Mouse (Mus musculus): Measurements from ENCODE around the gene Ccdc153. TPM values are rescaled to one million over a fixed set of nuclear protein-coding genes. Genes with fewer than 3 reads are reported as not detected.
A peak's percentile ranks its signal among the peaks of the same experiment; 100 is the strongest.

Gene Ccdc153
- polyA plus RNA-seq, 1 experiment = 0.15 TPM

DNA sequence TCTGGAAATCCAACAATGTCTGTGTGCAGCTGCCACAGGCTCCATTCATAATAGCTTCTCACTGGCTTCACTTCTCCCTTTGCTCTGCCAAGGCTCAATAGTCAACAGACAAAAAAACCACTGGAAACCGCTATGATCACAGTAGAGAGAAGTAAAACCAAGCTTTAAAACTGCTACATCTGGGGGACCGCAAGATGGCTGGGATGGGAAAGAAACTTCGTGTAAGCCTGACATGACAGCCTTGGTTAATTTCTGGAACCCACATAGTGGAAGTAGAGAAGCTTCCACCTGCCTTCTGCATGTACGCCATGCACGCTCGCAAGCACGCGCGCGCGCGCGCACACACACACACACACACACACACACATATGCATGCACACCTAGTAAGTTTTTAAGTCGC lies 26.9 kb upstream of the Ccdc153 start:
- TF ChIP-seq POLR2A (IDR thresholded peaks at IDR 0.05; ENCODE audit: borderline replicate concordance, extremely low read depth, insufficient read depth, insufficient read length, poor library complexity, severe bottlenecking) (no peak), CTCF (IDR thresholded peaks at IDR 0.05; ENCODE audit: borderline replicate concordance, extremely low read depth, insufficient read depth, insufficient read length) (no peak)

DNA sequence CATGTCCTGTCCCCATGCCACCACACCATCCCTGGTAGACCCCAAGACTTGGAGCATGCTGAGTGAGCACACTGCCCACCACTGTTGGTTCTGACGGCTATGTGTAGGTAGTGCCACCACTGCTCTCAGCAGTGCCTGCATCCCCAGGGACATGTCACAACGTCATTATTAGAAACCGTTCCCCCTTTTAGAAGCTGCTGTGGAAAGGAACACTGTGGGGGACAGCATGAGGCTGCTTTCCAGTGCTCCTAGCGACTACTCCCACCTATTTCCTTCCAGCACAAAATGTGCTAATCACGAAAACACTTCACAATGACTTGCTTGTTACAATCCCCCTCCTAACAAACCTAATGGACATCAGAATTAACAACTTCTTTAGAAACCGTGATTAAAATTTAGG lies 14.5 kb upstream of the Ccdc153 start:
- TF ChIP-seq POLR2A (IDR thresholded peaks at IDR 0.05; ENCODE audit: borderline replicate concordance, extremely low read depth, insufficient read depth, insufficient read length, poor library complexity, severe bottlenecking) (no peak), CTCF (IDR thresholded peaks at IDR 0.05; ENCODE audit: borderline replicate concordance, extremely low read depth, insufficient read depth, insufficient read length) (no peak)
- DNase-seq (ENCODE audit: low read depth) = no peak

More for the DNA sequence above, 26.9 kb upstream of the Ccdc153 start:
- DNase-seq (ENCODE audit: low read depth) = peak; percentile 19

DNA sequence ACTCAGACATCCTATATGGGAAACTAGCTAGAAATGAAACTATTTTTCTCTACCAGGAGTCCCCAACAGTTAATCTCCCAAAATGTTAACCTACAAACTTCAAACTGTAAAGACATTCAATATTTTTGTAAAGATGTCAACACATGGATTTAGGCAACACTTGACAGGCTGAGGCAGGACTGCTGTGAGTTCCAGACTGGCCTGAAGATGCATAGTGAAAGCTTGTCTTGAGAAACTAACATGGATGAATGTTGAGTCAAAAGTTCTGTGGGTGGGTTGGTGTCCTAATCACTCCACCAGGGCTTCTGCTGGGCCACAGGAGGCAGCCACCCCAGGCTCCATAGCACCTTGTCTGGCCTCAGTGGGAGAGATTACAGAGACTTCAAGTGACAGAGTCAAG lies 8.9 kb upstream of the Ccdc153 start:
- no peak for DNase-seq (ENCODE audit: low read depth)

DNA sequence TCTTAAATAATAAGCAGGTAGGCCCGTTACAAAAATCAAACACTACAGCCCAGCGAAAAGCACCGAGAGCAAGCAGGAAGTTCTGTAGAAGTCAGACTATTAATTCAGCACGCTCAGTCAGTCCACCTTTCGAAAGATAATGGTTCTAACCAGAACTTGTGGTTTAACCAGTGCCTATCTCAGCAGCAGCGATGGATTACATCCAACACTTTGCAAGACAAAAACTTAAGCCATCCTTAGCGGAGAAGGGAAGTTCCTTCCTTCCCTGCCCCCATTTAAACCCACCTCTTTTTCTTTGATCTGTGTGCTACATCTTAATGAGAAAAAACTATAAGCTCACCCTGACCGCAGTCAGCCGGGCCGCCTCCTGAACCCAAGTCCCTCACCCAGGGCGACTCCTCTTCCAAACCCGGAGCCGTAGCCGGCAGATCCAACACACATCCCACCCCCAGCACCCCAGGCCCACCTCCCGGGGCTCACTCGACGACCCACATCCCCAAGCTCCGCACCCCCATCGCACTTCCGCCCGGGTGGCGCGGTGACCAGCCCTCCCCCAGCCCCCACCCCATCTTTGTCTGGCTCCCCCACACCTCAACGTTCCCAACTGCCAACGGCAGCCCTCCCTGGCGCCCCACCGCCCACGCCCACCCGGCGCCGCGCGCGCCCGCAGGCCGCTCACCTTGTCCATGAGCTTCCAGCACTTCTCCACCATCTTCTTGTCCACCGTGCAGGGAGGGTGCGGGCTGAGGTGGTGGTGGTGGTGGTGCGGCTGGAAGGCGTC lies 7.3 kb upstream of the Ccdc153 start:
- DNase-seq (ENCODE audit: low read depth) = peak; percentile 62
- TF ChIP-seq POLR2A (IDR thresholded peaks at IDR 0.05; ENCODE audit: borderline replicate concordance, extremely low read depth, insufficient read depth, insufficient read length, poor library complexity, severe bottlenecking) = no peak
- no peak for TF ChIP-seq CTCF (IDR thresholded peaks at IDR 0.05; ENCODE audit: borderline replicate concordance, extremely low read depth, insufficient read depth, insufficient read length)

More for the DNA sequence above, 8.9 kb upstream of the Ccdc153 start:
- TF ChIP-seq CTCF (IDR thresholded peaks at IDR 0.05; ENCODE audit: borderline replicate concordance, extremely low read depth, insufficient read depth, insufficient read length) (no peak), POLR2A (IDR thresholded peaks at IDR 0.05; ENCODE audit: borderline replicate concordance, extremely low read depth, insufficient read depth, insufficient read length, poor library complexity, severe bottlenecking) (no peak)

DNA sequence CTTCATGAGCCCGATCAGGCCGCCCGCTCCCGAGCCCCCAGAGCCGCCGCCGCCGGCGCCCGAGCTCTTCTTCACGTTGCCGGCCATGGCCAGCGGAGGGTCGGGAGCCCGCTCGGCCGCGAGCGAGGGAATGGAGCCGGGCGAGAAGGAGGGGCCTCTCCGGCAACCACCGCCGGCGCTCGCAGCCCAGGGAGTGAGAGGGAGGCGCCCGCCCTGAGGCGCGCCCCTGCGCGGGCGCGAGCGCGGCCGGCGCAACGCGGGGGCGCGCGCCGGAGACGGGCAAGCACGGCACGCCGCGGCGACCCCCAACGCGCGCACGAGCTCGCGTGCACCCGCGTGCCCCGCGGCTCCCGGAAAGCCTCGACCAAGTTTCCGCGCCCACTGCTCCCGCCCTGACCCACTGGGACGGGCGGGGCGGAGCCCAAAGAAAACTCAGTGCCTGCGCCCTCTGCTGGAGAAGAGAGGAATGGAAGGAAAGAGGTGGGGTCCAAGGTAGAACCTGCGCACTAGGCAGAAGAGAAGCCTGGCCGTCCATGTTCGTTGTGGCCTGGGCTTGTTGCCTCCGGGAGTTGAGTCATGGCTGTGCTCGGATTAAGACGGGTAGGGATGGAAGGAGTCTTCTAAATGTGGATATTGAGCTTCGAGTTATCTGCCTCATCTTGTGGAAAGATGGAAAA lies 6.5 kb upstream of the Ccdc153 start, which contains the start of gene Cbl:
Cbl (minus strand) TSS at position 248 of the 677 bp plus-strand sequence.
- TF ChIP-seq CTCF (IDR thresholded peaks at IDR 0.05; ENCODE audit: borderline replicate concordance, extremely low read depth, insufficient read depth, insufficient read length) = peak; percentile 94
- peak; percentile 86 for TF ChIP-seq POLR2A (IDR thresholded peaks at IDR 0.05; ENCODE audit: borderline replicate concordance, extremely low read depth, insufficient read depth, insufficient read length, poor library complexity, severe bottlenecking)
- peak; percentile 99 for DNase-seq (ENCODE audit: low read depth)

DNA sequence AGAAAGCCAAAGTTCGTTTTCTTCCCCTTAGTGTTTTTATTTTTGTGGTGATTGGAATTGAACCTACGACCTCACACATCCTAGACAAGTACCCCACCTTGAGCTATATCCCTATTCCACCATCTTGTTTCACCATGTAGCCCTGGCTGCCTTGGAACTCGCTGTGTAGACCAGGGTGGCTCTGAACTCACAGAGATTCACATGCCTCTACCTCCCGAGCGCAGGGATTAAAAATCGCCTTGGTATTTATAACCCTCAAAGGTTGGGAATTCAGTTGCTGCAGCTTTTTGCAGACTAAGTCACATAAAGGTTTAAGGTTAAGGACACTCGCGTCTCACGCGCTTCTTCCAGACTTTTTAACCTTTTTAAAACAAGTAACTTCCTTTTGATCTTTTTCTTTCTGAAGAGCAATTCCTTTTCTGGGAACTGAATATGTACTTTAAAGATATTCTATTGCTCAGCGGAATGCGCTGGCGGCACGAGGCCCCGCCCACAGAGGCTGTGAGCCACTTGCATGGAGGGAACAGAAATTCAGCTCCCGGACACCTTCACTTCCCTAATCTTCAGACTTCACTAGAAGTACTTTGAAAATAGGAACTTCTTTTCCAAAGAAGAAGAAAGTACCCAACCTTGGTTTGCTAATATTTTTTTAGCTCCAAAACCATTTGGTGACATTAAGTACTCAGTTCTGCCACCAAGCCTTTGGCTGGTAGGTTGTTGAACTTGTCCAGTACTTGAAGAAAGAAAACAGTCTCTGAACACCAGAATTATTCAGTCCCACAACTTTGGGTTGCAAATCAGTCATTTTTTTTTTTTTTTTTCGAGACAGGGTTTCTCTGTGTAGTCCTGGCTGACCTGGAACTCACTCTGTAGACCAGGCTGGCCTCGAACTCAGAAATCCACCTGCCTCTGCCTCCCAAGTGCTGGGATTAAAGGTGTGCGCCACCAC lies 5.7 kb upstream of the Ccdc153 start:
- peak; percentile 27 for DNase-seq (ENCODE audit: low read depth)
- TF ChIP-seq CTCF (IDR thresholded peaks at IDR 0.05; ENCODE audit: borderline replicate concordance, extremely low read depth, insufficient read depth, insufficient read length) (no peak), POLR2A (IDR thresholded peaks at IDR 0.05; ENCODE audit: borderline replicate concordance, extremely low read depth, insufficient read depth, insufficient read length, poor library complexity, severe bottlenecking) (no peak)

DNA sequence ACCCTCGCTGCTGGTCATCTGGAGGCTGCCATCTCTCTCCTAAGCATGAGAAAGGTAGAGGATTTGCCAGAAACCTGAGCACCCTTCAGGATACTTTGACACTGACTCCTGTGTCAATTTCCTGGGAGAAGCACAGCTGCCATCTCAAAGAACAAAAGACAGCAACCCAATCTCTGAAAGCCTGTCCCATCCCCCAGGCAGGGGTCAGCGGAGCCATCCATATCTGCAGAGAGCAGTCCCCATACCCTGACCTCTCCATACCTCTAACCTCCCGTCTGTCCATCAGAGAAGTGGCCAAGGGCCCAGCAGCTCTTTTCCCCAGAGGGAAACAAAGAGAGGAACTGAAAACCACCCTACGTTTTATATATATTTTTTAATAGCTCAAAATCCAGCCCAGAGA lies 3.9 kb upstream of the Ccdc153 start:
- DNase-seq (ENCODE audit: low read depth) = no peak
- TF ChIP-seq POLR2A (IDR thresholded peaks at IDR 0.05; ENCODE audit: borderline replicate concordance, extremely low read depth, insufficient read depth, insufficient read length, poor library complexity, severe bottlenecking) (no peak), CTCF (IDR thresholded peaks at IDR 0.05; ENCODE audit: borderline replicate concordance, extremely low read depth, insufficient read depth, insufficient read length) (no peak)

DNA sequence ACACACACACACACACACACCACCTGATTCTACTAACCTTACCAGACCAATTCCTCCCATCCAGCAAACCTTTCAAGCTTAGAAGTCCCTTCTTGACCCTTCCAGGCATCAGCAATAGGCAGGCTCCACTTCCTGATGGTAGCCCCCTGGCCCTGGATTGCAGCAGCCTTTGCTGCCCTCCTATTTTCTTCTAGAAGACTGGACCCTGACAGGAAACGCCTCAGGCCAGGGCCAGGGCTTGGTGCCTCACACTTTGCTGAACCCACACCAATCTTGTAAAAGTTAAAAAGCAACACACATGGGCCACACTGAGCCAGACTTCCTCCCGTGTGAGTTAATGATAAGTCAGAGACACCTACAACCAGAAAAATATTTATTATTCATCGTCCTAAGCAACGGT lies 3.3 kb upstream of the Ccdc153 start:
- TF ChIP-seq CTCF (IDR thresholded peaks at IDR 0.05; ENCODE audit: borderline replicate concordance, extremely low read depth, insufficient read depth, insufficient read length) (no peak), POLR2A (IDR thresholded peaks at IDR 0.05; ENCODE audit: borderline replicate concordance, extremely low read depth, insufficient read depth, insufficient read length, poor library complexity, severe bottlenecking) (no peak)
- DNase-seq (ENCODE audit: low read depth) = no peak

DNA sequence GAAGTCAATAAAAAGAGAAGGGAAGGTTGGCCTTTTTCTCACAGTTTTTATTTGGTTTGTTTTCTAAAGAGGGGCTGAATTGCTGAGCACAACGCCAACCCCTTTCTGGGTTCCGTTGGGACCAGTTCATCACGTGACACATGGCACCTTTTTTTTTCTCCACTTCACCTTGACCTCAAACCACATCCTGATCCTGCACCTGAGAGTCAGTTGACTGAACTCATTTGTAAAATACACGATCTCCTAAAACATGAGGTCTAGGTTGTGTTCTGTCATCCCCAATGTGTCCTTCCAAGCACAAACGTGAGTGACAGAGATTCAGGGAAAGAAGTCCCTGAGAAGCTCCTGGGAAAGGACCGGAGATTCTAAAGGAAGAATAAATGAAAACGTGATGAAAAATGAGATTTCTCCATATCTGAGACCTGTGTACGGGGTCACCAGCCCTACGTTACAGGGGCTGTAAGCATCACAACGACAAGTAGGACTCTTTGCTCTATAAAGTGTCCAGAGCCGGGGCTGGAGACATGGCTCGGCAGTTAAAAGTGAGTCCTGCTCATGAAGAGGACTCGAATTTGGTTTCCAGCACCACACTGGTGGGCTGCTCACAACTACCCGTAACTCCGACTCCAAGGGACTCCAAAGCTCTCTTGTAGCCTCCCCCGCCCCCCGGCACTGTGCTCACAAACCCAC lies 1.8 kb upstream of the Ccdc153 start:
- no peak for TF ChIP-seq POLR2A (IDR thresholded peaks at IDR 0.05; ENCODE audit: borderline replicate concordance, extremely low read depth, insufficient read depth, insufficient read length, poor library complexity, severe bottlenecking)
- TF ChIP-seq CTCF (IDR thresholded peaks at IDR 0.05; ENCODE audit: borderline replicate concordance, extremely low read depth, insufficient read depth, insufficient read length) = no peak

DNA sequence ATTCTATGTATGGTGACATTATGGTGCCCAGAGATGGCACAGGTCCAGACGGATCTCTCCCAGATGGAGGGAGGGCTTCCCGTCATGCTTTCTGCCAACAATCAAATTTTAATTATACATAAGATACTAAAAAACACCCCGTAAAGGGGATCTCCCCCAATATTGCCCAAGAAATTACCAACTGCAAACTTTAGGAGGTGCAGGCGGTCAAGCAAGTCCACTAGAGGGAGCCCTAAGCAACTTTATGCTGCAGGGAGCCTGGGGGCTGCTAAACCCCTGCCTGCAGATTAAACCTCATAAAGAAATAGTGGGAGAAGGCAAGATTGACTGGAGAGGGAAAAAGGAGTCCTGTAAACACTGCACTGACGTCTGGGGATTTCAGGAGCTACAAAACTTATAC lies 1.0 kb upstream of the Ccdc153 start:
- DNase-seq (ENCODE audit: low read depth) = peak; percentile 84
- peak; percentile 90 for TF ChIP-seq CTCF (IDR thresholded peaks at IDR 0.05; ENCODE audit: borderline replicate concordance, extremely low read depth, insufficient read depth, insufficient read length)
- no peak for TF ChIP-seq POLR2A (IDR thresholded peaks at IDR 0.05; ENCODE audit: borderline replicate concordance, extremely low read depth, insufficient read depth, insufficient read length, poor library complexity, severe bottlenecking)

More for the DNA sequence above, 1.8 kb upstream of the Ccdc153 start:
- no peak for DNase-seq (ENCODE audit: low read depth)

All from brain, embryonic 14.5 days (tissue).